Mouse (Mus musculus): Measurements from ENCODE around the gene Hoxa11. TPM values are rescaled to one million over a fixed set of nuclear protein-coding genes. Genes with fewer than 3 reads are reported as not detected.

The Hoxa11 gene
- polyA plus RNA-seq, 1 experiment from 2014 or later, result not detected

GRCm38 (mm10) chr6:52259811-52260261 is 14.2 kb upstream of the Hoxa11 start:
- no peak for ATAC-seq (ENCODE audit: insufficient number of reproducible peaks, insufficient read depth, low FRiP score, low read depth)
- peak overlapping the region; percentile 72 for H3K4me2 ChIP-seq (ENCODE audit: low read length)
- H3K9me3 ChIP-seq (ENCODE audit: control insufficient read depth, low read length), result no peaks in the 10 kb centered on the region
- peak overlapping the region; percentile 24 to 46; a peak in 3 of 4 replicates for H3K4me3 ChIP-seq (ENCODE audit: control insufficient read depth in 1 of 2, insufficient read depth in 1 of 2, low read depth in 1 of 2, low read length in 2 of 2)
- peaks cover 0 to 12% of the 10 kb centered on the region in 2 experiments; a peak in 2 of 4 replicates for H3K4me1 ChIP-seq (ENCODE audit: control insufficient read depth in 2 of 2, insufficient read depth in 2 of 2, low read length in 2 of 2)
- peaks cover 87% of the 10 kb centered on the region for H3K27me3 ChIP-seq (ENCODE audit: control insufficient read depth, insufficient read depth, low read length)
- no peak overlapping the region for H3K27ac ChIP-seq (replicated peaks in 1 of 2; ENCODE audit: control insufficient read depth in 1 of 2, insufficient read depth in 1 of 2, low read depth in 2 of 2, low read length in 2 of 2)
- under 1% methylated on average over 34 of the region's 39 CpGs for WGBS
- no peak overlapping the region for H3K9ac ChIP-seq (ENCODE audit: low read length)
- H3K36me3 ChIP-seq (ENCODE audit: control insufficient read depth, insufficient read depth, low read length), result no peaks in the 10 kb centered on the region

GRCm38 (mm10) chr6:52259081-52259790 is 13.6 kb upstream of the Hoxa11 start:
- WGBS, result under 1% methylated on average over 24 of the region's 25 CpGs
- H3K27ac ChIP-seq (replicated peaks in 1 of 2; ENCODE audit: control insufficient read depth in 1 of 2, insufficient read depth in 1 of 2, low read depth in 2 of 2, low read length in 2 of 2), result no peak overlapping the region
- H3K4me3 ChIP-seq (ENCODE audit: control insufficient read depth in 1 of 2, insufficient read depth in 1 of 2, low read depth in 1 of 2, low read length in 2 of 2), result no peak overlapping the region
- peaks cover 87% of the 10 kb centered on the region for H3K27me3 ChIP-seq (ENCODE audit: control insufficient read depth, insufficient read depth, low read length)
- H3K9ac ChIP-seq (ENCODE audit: low read length), result no peak overlapping the region
- H3K4me2 ChIP-seq (ENCODE audit: low read length), result no peak overlapping the region
- ATAC-seq (ENCODE audit: insufficient number of reproducible peaks, insufficient read depth, low FRiP score, low read depth), result no peak
- H3K9me3 ChIP-seq (ENCODE audit: control insufficient read depth, low read length), result no peaks in the 10 kb centered on the region
- peaks cover 0 to 12% of the 10 kb centered on the region in 2 experiments; a peak in 2 of 4 replicates for H3K4me1 ChIP-seq (ENCODE audit: control insufficient read depth in 2 of 2, insufficient read depth in 2 of 2, low read length in 2 of 2)
- no peaks in the 10 kb centered on the region for H3K36me3 ChIP-seq (ENCODE audit: control insufficient read depth, insufficient read depth, low read length)

GRCm38 (mm10) chr6:52256956-52257355 is 11.3 kb upstream of the Hoxa11 start:
- peaks cover 0 to 14% of the 10 kb centered on the region in 2 experiments; a peak in 2 of 4 replicates for H3K4me1 ChIP-seq (ENCODE audit: control insufficient read depth in 2 of 2, insufficient read depth in 2 of 2, low read length in 2 of 2)
- H3K9ac ChIP-seq (ENCODE audit: low read length), result no peak overlapping the region
- H3K9me3 ChIP-seq (ENCODE audit: control insufficient read depth, low read length), result no peaks in the 10 kb centered on the region
- 0% methylated on average over 6 of the region's 6 CpGs for WGBS
- no peak for ATAC-seq (ENCODE audit: insufficient number of reproducible peaks, insufficient read depth, low FRiP score, low read depth)
- H3K4me3 ChIP-seq (ENCODE audit: control insufficient read depth in 1 of 2, insufficient read depth in 1 of 2, low read depth in 1 of 2, low read length in 2 of 2), result no peak overlapping the region
- no peak overlapping the region for H3K27ac ChIP-seq (replicated peaks in 1 of 2; ENCODE audit: control insufficient read depth in 1 of 2, insufficient read depth in 1 of 2, low read depth in 2 of 2, low read length in 2 of 2)
- H3K36me3 ChIP-seq (ENCODE audit: control insufficient read depth, insufficient read depth, low read length), result no peaks in the 10 kb centered on the region
- no peak overlapping the region for H3K4me2 ChIP-seq (ENCODE audit: low read length)
- peaks cover 89% of the 10 kb centered on the region for H3K27me3 ChIP-seq (ENCODE audit: control insufficient read depth, insufficient read depth, low read length)

GRCm38 (mm10) chr6:52253511-52254500 is 8.2 kb upstream of the Hoxa11 start:
- H3K4me1 ChIP-seq (ENCODE audit: control insufficient read depth in 2 of 2, insufficient read depth in 2 of 2, low read length in 2 of 2), result 0 out of 4 replicates have a peak, but pooled peaks cover 0 to 2% of the 10 kb centered on the region in 2 experiments
- H3K4me2 ChIP-seq (ENCODE audit: low read length), result no peak overlapping the region
- H3K4me3 ChIP-seq (ENCODE audit: control insufficient read depth in 1 of 2, insufficient read depth in 1 of 2, low read depth in 1 of 2, low read length in 2 of 2), result peak overlapping the region in 1 of 2 experiments; percentile 16; a peak in 2 of 4 replicates
- no peaks in the 10 kb centered on the region for H3K36me3 ChIP-seq (ENCODE audit: control insufficient read depth, insufficient read depth, low read length)
- H3K27ac ChIP-seq (replicated peaks in 1 of 2; ENCODE audit: control insufficient read depth in 1 of 2, insufficient read depth in 1 of 2, low read depth in 2 of 2, low read length in 2 of 2), result no peak overlapping the region
- H3K9ac ChIP-seq (ENCODE audit: low read length), result no peak overlapping the region
- WGBS, result 1% methylated on average over 59 of the region's 59 CpGs
- no peaks in the 10 kb centered on the region for H3K9me3 ChIP-seq (ENCODE audit: control insufficient read depth, low read length)
- ATAC-seq (ENCODE audit: insufficient number of reproducible peaks, insufficient read depth, low FRiP score, low read depth), result no peak
- peaks cover 93% of the 10 kb centered on the region for H3K27me3 ChIP-seq (ENCODE audit: control insufficient read depth, insufficient read depth, low read length)

- Histone ChIP-seq H3K4me3 (ENCODE audit: control insufficient read depth in 1 of 2, insufficient read depth in 1 of 2, low read depth in 1 of 2, low read length in 2 of 2) (peak overlapping the region in 1 of 2 experiments; percentile 16; a peak in 2 of 4 replicates), H3K27me3 (ENCODE audit: control insufficient read depth, insufficient read depth, low read length) (peaks cover 93% of the 10 kb centered on the region), H3K4me2 (ENCODE audit: low read length) (no peak overlapping the region), H3K9me3 (ENCODE audit: control insufficient read depth, low read length) (no peaks in the 10 kb centered on the region), H3K4me1 (ENCODE audit: control insufficient read depth in 2 of 2, insufficient read depth in 2 of 2, low read length in 2 of 2) (0 out of 4 replicates have a peak, but pooled peaks cover 0 to 2% of the 10 kb centered on the region in 2 experiments), H3K9ac (ENCODE audit: low read length) (no peak overlapping the region), H3K27ac (replicated peaks in 1 of 2; ENCODE audit: control insufficient read depth in 1 of 2, insufficient read depth in 1 of 2, low read depth in 2 of 2, low read length in 2 of 2) (no peak overlapping the region), H3K36me3 (ENCODE audit: control insufficient read depth, insufficient read depth, low read length) (no peaks in the 10 kb centered on the region)
- ATAC-seq (ENCODE audit: insufficient number of reproducible peaks, insufficient read depth, low FRiP score, low read depth), result no peak
- 1% methylated on average over 35 of the region's 35 CpGs for WGBS
These were observed 7.3 kb upstream of the Hoxa11 start for GRCm38 (mm10) chr6:52252775-52253376.

- H3K4me3 ChIP-seq (ENCODE audit: control insufficient read depth in 1 of 2, insufficient read depth in 1 of 2, low read depth in 1 of 2, low read length in 2 of 2), result no peak overlapping the region
- H3K9me3 ChIP-seq (ENCODE audit: control insufficient read depth, low read length), result no peaks in the 10 kb centered on the region
- H3K9ac ChIP-seq (ENCODE audit: low read length), result no peak overlapping the region
- peaks cover 93% of the 10 kb centered on the region for H3K27me3 ChIP-seq (ENCODE audit: control insufficient read depth, insufficient read depth, low read length)
- no peak overlapping the region for H3K27ac ChIP-seq (replicated peaks in 1 of 2; ENCODE audit: control insufficient read depth in 1 of 2, insufficient read depth in 1 of 2, low read depth in 2 of 2, low read length in 2 of 2)
- no peak overlapping the region for H3K4me2 ChIP-seq (ENCODE audit: low read length)
- no peak for ATAC-seq (ENCODE audit: insufficient number of reproducible peaks, insufficient read depth, low FRiP score, low read depth)
- H3K36me3 ChIP-seq (ENCODE audit: control insufficient read depth, insufficient read depth, low read length), result no peaks in the 10 kb centered on the region
- H3K4me1 ChIP-seq (ENCODE audit: control insufficient read depth in 2 of 2, insufficient read depth in 2 of 2, low read length in 2 of 2), result 0 out of 4 replicates have a peak, but pooled peaks cover 0 to 2% of the 10 kb centered on the region in 2 experiments
- 4% methylated on average over 24 of the region's 24 CpGs for WGBS
These were observed 6.6 kb upstream of the Hoxa11 start for GRCm38 (mm10) chr6:52252016-52252774.
